Mouse (Mus musculus) lung, adult 10 weeks (tissue): ENCODE results near the gene Tmem144. TPM values are rescaled to one million over a fixed set of nuclear protein-coding genes. Genes with fewer than 3 reads are reported as not detected.

Experiments
- polyA plus RNA-seq: library from polyadenylated mRNA; stranded (reverse); fragments of 350-450 nt; fragmentation: Illumina TruSeq; extraction: RNeasy Lipid Tissue Mini Kit (QIAGEN cat#74804); gene quantifications from one replicate; pipeline ENCODE4 v1.2.3, GENCODE M21; 2014; ENCODE audit warnings: low read depth, low replicate concordance; ENCODE audit not compliant: insufficient read depth

The Tmem144 gene
- 1.5 TPM for polyA plus RNA-seq

GRCm38 (mm10) chr3:79852654-79853166 is at the start of gene Tmem144:
Tmem144 (minus strand) TSS chr3:79852773.

DNA sequence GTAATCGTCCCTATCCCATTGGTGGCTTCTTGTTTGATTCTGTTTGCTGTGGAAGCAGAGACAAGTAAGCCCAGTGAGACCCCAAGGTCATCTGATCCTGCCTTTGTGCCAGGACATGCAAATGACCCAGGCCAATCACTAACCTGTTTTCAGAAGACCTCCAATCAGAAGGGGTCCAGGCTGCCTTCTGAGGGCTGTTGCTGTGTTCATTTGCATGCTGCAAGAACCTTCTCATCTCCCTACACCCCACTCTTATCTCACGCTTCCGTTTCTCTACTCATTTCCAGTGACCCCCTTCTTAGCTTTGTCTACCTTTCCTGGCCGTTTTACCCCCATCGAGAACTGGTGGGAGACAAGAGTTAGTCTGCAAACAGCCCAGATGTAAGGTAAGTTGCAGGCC is 31.7 kb upstream of the Tmem144 start, which contains the start of gene Fam198b:
Gene Fam198b, plus strand, starts transcription at position 229 of the 400 bp plus-strand sequence.

Other genes with a start within 250 kb of the Tmem144 start
- gene 4930579G24Rik, start 223.7 kb downstream of the Tmem144 start, polyA plus RNA-seq: 1.8 TPM
- 26.1 TPM for gene Etfdh, start 223.3 kb downstream of the Tmem144 start, polyA plus RNA-seq
- gene Rxfp1, start 114.9 kb downstream of the Tmem144 start, polyA plus RNA-seq: 0.19 TPM
- 13.2 TPM for gene Fam198b, start 31.8 kb upstream of the Tmem144 start, polyA plus RNA-seq